Mouse (Mus musculus) stomach, postnatal 0 days (tissue): ENCODE data around the gene Gm21987. TPM values are rescaled to one million over a fixed set of nuclear protein-coding genes. Genes with fewer than 3 reads are reported as not detected.

Experiments used
- ATAC-seq: fragments of 200-750 bp; cut with Nextera tagmentation; 2 replicates; pipeline ENCODE4 v1.8.0; 2017; ENCODE audit not compliant: low FRiP score, low TSS enrichment
- DNase-seq: peaks from one replicate; pipeline ENCODE4 v3.0.0-alpha.2; 2016; ENCODE audit warnings: low spot score
- H3K27ac ChIP-seq: fragments of 300-500 bp; sonication (generic); replicated peaks from 2 replicates; pipeline ENCODE4 v1.5.1; 2014; ENCODE audit warnings: mild to moderate bottlenecking, control low read depth
- H3K27me3 ChIP-seq: fragments of 300-500 bp; sonication (generic); 2 replicates; pipeline ENCODE4 v1.6.1; 2014; ENCODE audit warnings: low read length; ENCODE audit not compliant: control insufficient read depth, insufficient read depth
- H3K36me3 ChIP-seq: fragments of 300-500 bp; sonication (generic); 2 replicates; pipeline ENCODE4 v1.6.1; 2014; ENCODE audit warnings: low read length, mixed read lengths; ENCODE audit not compliant: control insufficient read depth, insufficient read depth
- H3K4me1 ChIP-seq: fragments of 300-500 bp; sonication (generic); replicated peaks from 2 replicates; pipeline ENCODE4 v1.6.1; 2014; ENCODE audit warnings: antibody characterized with exemption; ENCODE audit not compliant: control insufficient read depth, insufficient read depth
- H3K4me2 ChIP-seq: fragments of 300-500 bp; sonication (generic); replicated peaks from 2 replicates; pipeline ENCODE4 v1.6.1; 2014; ENCODE audit warnings: low read depth, mild to moderate bottlenecking, control low read depth, moderate library complexity
- H3K4me3 ChIP-seq: fragments of 300-500 bp; sonication (generic); 2 replicates; pipeline ENCODE4 v1.5.1; 2014; ENCODE audit warnings: low read depth, low read length, control low read depth
- H3K9ac ChIP-seq: fragments of 300-500 bp; sonication (generic); 2 replicates; pipeline ENCODE4 v1.6.1; 2014; ENCODE audit warnings: mild to moderate bottlenecking, low read length, control low read depth, mixed read lengths
- H3K9me3 ChIP-seq: fragments of 300-500 bp; sonication (generic); 2 replicates; pipeline ENCODE4 v1.6.1; 2016; ENCODE audit warnings: low read length; ENCODE audit not compliant: control insufficient read depth
- CTCF ChIP-seq: IDR thresholded peaks from 2 replicates; pipeline ENCODE4 v1.5.1; 2016; ENCODE audit warnings: antibody characterized with exemption, low read depth, mild to moderate bottlenecking, moderate library complexity
- EP300 ChIP-seq: optimal IDR thresholded peaks from 2 replicates; pipeline ENCODE3; 2016; ENCODE audit warnings: antibody characterized with exemption
- WGBS: fragments of 180-500 bp; shearing (Covaris S2); extraction: QIAGEN DNeasy Blood & Tissue Kit; methylation state at CpG from one replicate; pipeline ENCODE4 v1.1.7; 2014; 5-methylcytosine and 5-hydroxymethylcytosine counted together
- polyA plus RNA-seq: library from polyadenylated mRNA; unstranded; fragments of >200 nt; fragmentation: Nextera tagmentation; extraction: Ambion mirVana; gene quantifications from 2 replicates; pipeline ENCODE4 v1.2.1, GENCODE M21; 2015

Gene Gm21987
- polyA plus RNA-seq, 1 experiment from 2014 or later: not detected

DNA sequence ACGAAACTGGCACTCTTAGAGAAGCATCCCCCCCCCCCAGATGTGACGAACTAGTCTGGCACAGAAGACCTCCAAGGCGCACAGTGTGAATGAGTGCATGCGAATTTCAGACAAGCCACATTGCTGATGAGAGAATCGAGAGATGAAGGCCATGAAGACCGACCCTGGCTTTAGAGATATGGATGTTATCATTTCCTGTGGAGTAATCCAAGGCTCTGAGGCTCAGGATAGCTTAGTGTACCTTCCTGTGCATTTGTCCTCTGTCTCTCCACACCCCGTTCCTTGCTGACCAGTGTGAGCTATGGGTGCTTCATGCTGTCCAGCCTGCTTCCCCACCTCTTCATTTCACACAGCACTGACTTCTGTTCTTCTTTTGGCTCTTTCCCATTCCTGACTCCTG is 28.3 kb downstream of the Gm21987 start:
- ATAC-seq: no peak
- Histone ChIP-seq H3K36me3 (no peaks in the 10 kb centered on the region), H3K9ac (no peak overlapping the region), H3K4me3 (no peak overlapping the region), H3K9me3 (no peaks in the 10 kb centered on the region), H3K4me1 (no peaks in the 10 kb centered on the region), H3K27me3 (no peaks in the 10 kb centered on the region), H3K4me2 (no peak overlapping the region), H3K27ac (no peak overlapping the region)
- TF ChIP-seq CTCF (no peak), EP300 (no peak)
- DNase-seq: no peak
- 80% methylated on average over 7 of the region's 7 CpGs for WGBS

DNA sequence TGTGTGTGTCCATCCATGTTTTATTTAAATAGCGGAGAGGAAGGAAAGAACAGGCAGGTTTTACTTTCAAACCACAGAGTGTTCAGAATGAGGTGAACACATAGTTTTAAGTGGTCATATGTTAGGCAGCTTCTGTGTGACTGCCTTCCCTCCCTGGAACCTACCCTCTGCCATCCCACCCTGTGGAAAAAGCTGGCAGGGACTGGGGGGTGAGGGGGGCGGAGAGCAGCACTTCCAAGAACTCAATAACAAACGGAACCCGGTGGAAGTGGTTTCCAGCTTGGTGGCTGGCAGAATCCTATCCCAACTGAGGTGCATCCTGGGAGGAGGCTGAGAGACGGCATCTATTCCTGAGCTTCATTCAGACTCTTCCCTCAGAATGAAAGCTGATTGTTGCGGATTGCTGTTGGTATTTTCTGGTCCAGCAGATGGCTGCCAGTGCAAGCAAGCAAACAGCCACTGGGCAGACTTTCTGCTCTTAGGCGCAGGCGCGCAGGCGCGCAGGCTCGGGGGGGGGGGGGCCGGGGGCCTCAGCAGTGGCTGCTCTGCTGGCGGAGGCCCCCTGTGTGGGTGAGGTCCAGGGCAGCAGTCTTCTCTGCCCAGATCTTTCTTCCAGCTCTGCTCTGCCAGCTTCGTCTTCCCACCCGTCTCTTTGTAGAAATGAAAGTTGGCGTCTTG is 29.5 kb downstream of the Gm21987 start:
- Histone ChIP-seq H3K4me3 (peak overlapping the region; percentile 34), H3K4me1 (no peaks in the 10 kb centered on the region), H3K9ac (peak overlapping the region; percentile 36), H3K36me3 (no peaks in the 10 kb centered on the region), H3K27ac (peak overlapping the region; percentile 46; the same call in 1 of the 2 replicates), H3K4me2 (peak overlapping the region; percentile 40), H3K9me3 (no peaks in the 10 kb centered on the region), H3K27me3 (no peaks in the 10 kb centered on the region)
- TF ChIP-seq CTCF (peak; percentile 69), EP300 (no peak)
- DNase-seq (peak; percentile 62), ATAC-seq (peak; percentile 73)
- 38% methylated on average over 16 of the region's 17 CpGs for WGBS

DNA sequence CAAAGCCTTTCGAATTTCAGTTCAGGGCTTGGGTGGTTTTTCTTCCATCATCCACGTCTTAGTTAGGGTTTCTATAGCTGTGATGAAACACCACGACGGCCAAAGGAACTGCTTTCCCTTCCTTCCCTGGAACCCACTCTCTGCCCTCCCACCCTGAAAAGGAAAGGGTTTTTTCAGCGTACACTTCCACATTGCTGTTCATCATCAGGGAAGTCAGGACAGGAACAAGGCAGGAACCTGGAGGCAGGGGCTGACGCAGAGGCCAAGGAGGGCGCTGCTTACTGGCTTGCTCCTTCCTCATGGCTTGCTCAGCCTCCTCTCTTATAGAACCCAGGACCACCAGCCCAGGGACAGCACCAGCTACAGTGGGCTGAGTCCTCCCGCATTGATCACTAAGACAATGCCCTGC is 30.0 kb downstream of the Gm21987 start:
- no peak for TF ChIP-seq CTCF
- no peak for TF ChIP-seq EP300
- Histone ChIP-seq H3K27me3 (no peaks in the 10 kb centered on the region), H3K9me3 (no peaks in the 10 kb centered on the region), H3K4me1 (no peaks in the 10 kb centered on the region), H3K4me2 (peak overlapping the region; percentile 40), H3K36me3 (no peaks in the 10 kb centered on the region), H3K4me3 (peak overlapping the region; percentile 34), H3K9ac (no peak overlapping the region; the same call in 1 of the 2 replicates), H3K27ac (no peak overlapping the region; the same call in 1 of the 2 replicates)
- WGBS: 39% methylated on average over 7 of the region's 8 CpGs
- ATAC-seq (no peak; the same call in 1 of the 2 replicates), DNase-seq (no peak)

DNA sequence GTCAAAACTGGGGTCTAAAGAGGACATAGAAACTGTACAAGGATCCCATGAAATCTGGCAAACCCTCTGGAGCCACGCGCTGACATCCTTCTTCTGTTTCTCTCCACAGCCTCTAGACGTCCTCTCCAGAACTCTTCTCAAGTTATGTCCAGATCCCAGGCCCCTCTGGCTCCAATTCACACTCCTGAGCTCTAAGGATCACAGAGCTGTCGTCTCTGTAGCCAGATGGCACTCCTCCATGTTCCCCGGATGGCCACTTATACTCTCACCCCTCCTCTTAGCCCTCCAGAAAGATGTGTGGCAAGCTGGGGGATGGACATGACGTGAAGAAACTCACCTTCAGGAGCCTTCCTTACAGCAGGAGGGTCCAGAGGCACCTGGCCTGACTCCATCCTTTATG is 30.7 kb downstream of the Gm21987 start:
- DNase-seq (no peak), ATAC-seq (no peak)
- H3K27me3 ChIP-seq: no peaks in the 10 kb centered on the region
- WGBS: 73% methylated on average over 6 of the region's 6 CpGs
- no peak overlapping the region for H3K4me3 ChIP-seq
- no peak overlapping the region for H3K27ac ChIP-seq
- no peaks in the 10 kb centered on the region for H3K9me3 ChIP-seq
- no peak overlapping the region for H3K9ac ChIP-seq
- no peaks in the 10 kb centered on the region for H3K4me1 ChIP-seq
- H3K36me3 ChIP-seq: no peaks in the 10 kb centered on the region
- H3K4me2 ChIP-seq: no peak overlapping the region
- no peak for TF ChIP-seq EP300
- no peak for TF ChIP-seq CTCF

DNA sequence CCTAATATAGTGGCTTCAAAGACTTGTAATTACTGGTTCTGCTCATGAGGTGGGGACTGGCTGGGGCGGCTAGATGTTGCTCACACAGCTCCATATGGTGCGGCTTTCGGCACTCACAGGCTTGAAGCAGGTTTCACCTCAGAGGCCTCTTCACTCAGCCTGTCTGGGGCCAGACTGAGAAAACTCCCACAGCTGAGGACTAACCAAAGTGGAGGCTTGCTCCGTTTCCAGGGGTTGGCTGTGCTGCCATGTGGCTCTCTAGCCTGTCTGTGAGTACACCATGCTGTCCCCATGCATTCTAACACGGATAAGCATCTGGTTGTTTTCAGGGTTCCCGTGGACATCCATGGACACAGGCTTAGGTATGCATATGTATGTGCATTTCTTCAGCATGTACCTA is 31.8 kb downstream of the Gm21987 start:
- Histone ChIP-seq H3K27me3 (no peaks in the 10 kb centered on the region), H3K4me1 (no peaks in the 10 kb centered on the region), H3K36me3 (no peaks in the 10 kb centered on the region), H3K9ac (no peak overlapping the region), H3K4me2 (no peak overlapping the region), H3K27ac (no peak overlapping the region), H3K9me3 (no peaks in the 10 kb centered on the region), H3K4me3 (no peak overlapping the region)
- no peak for DNase-seq
- ATAC-seq: no peak
- TF ChIP-seq CTCF (no peak), EP300 (no peak)
- 80% methylated on average over 6 of the region's 6 CpGs for WGBS

DNA sequence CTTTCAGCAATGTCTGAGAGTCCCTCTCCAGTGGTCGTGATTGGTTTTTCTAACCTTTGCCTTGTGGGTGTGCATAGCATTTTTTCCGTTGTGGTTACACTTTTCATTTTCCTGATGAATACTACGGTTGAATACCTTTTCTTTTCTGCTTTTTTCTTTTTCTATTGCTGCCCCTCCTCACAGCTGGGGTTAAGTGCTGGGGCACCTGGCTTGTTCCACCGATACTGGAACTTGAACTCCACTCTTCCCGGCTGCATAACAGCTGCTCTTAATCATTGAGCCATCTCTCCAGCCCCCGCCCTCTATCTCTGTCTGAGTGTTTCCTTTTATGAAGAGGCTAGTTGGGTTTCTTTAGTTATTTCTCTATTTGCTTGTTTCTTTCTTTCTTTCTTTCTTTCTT is 32.2 kb downstream of the Gm21987 start:
- Histone ChIP-seq H3K4me3 (no peak overlapping the region), H3K9ac (no peak overlapping the region), H3K27ac (no peak overlapping the region), H3K9me3 (no peaks in the 10 kb centered on the region), H3K27me3 (no peaks in the 10 kb centered on the region), H3K4me2 (no peak overlapping the region), H3K4me1 (no peaks in the 10 kb centered on the region), H3K36me3 (no peaks in the 10 kb centered on the region)
- no peak for ATAC-seq
- 26% methylated on average over 6 of the region's 6 CpGs for WGBS
- TF ChIP-seq EP300 (no peak), CTCF (no peak)
- DNase-seq: no peak
